In the genomic region with DNA sequence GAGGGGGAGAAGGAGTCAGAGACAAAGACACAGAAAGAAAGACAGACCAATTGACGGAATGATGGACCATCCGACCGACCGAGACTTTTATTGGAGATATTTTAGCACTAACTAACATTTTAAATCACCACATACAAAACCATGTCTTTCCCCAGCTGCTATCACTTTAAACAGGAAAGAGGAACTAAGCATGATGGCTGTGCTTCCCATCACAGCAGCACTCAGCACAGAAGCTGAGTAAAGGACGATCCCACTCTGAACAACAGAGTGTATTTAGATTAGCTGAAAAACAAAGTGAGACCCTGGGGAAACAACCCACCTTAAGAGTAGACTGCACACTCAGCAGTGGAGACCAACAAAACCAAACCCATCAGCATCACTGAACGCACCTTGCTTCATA, we compare ENCODE assay signal across 21 mouse cellular contexts. TPM values are rescaled to one million over a fixed set of nuclear protein-coding genes. Genes with fewer than 3 reads are reported as not detected.
DNase-seq lines count a peak whose midpoint lies in the region; ATAC-seq and TF ChIP-seq lines count a peak whose summit lies in the region.
"Had no signal": no experiment of that assay in that cellular context is flagged by ENCODE, and none has a peak within 500 bp of the region (broad histone marks: within the 10 kb centered on the region; RNA-seq: fewer than 3 reads in every experiment).

No protein-coding gene starts in this region.

- peaks cover 19 to 70% of the 10 kb centered on the region in 2 experiments for H3K36me3 ChIP-seq in CH12.LX (replicated peaks in 1 of 2; ENCODE audit: control insufficient read depth in 1 of 2, insufficient read depth in 1 of 2, low read length in 1 of 2)
- H3K36me3 ChIP-seq in forebrain, postnatal 0 days (ENCODE audit: insufficient read depth) = 0 out of 2 replicates have a peak, but pooled peaks cover 6% of the 10 kb centered on the region
- H3K36me3 ChIP-seq: embryonic facial prominence, embryonic 12.5 days; hindbrain, embryonic 12.5 days had no signal

- H3K4me1 ChIP-seq in CH12.LX (ENCODE audit: control insufficient read depth in 1 of 2, insufficient read depth in 2 of 2) = peaks cover 0 to 19% of the 10 kb centered on the region in 2 experiments; a peak in 2 of 4 replicates
- H3K4me1 ChIP-seq in bone marrow macrophage, adult 2 months (ENCODE audit: control insufficient read depth, insufficient read depth, low read length) = peaks cover 18% of the 10 kb centered on the region
- H3K4me1 ChIP-seq in forebrain, postnatal 0 days (ENCODE audit: insufficient read depth) = no peaks in the 10 kb centered on the region
- H3K4me1 ChIP-seq: embryonic facial prominence, embryonic 12.5 days; forebrain, embryonic 12.5 days; heart, embryonic 13.5 days; hindbrain, embryonic 12.5 days had no signal

- intact Hi-C loops in left cerebral cortex, postnatal 4 days (cut with DNase I) = no loop called here

- dilution Hi-C loops in CH12.LX (cut with MboI; ENCODE audit: extremely low pct_ligation_motif_present, extremely low pct_unique_long_range_greater_than_20kb, low sequenced_read_pairs) = no loop called here

- H3K9me3 ChIP-seq in CH12.LX (replicated peaks; ENCODE audit: low read length) = no peaks in the 10 kb centered on the region
- H3K9me3 ChIP-seq in forebrain, postnatal 0 days (ENCODE audit: low read length) = no peaks in the 10 kb centered on the region
- H3K9me3 ChIP-seq: embryonic facial prominence, embryonic 12.5 days; forebrain, embryonic 12.5 days; heart, embryonic 13.5 days; hindbrain, embryonic 12.5 days had no signal

- 92% methylated on average over 6 of the region's 6 CpGs for WGBS in forebrain, postnatal 0 days

- in situ Hi-C loops in CH12.LX (cut with MboI; ENCODE audit: low pct_ligation_motif_present, low pct_unique_long_range_greater_than_20kb, low sequenced_read_pairs) = no loop called here

- TF ChIP-seq EP300 in CH12.LX (IDR thresholded peaks at IDR 0.05; ENCODE audit: low read length) = no peak

- H3K9ac ChIP-seq in CH12.LX (ENCODE audit: insufficient read depth, low read depth) = no peak overlapping the region
- H3K9ac ChIP-seq in forebrain, postnatal 0 days = no peak overlapping the region
- H3K9ac ChIP-seq: embryonic facial prominence, embryonic 12.5 days; forebrain, embryonic 12.5 days; heart, embryonic 13.5 days; hindbrain, embryonic 12.5 days had no signal

- H3K27ac ChIP-seq in CH12.LX (ENCODE audit: insufficient read depth, low read depth) = no peak overlapping the region
- H3K27ac ChIP-seq in bone marrow macrophage, adult 2 months (ENCODE audit: insufficient read depth, low read depth, low read length) = peak overlapping the region; percentile 57
- H3K27ac ChIP-seq in forebrain, postnatal 0 days (ENCODE audit: low read depth, low read length) = no peak overlapping the region
- H3K27ac ChIP-seq: embryonic facial prominence, embryonic 12.5 days; forebrain, embryonic 12.5 days; heart, embryonic 13.5 days; hindbrain, embryonic 12.5 days had no signal

- TF ChIP-seq CTCF in CH12.LX (conservative IDR thresholded peaks at IDR 0.05 in 1 of 2, IDR thresholded peaks at IDR 0.05 in 1 of 2; ENCODE audit: low read depth in 2 of 2, low read length in 2 of 2) = no peak
- TF ChIP-seq CTCF in bone marrow macrophage, adult 2 months (IDR thresholded peaks at IDR 0.05; ENCODE audit: low read depth, low read length) = no peak
- no peak for TF ChIP-seq CTCF in forebrain, postnatal 0 days (IDR thresholded peaks at IDR 0.05; ENCODE audit: low read depth)

- TF ChIP-seq RAD21 in CH12.LX (IDR thresholded peaks at IDR 0.05; ENCODE audit: low read depth, low read length) = no peak

- no peak for TF ChIP-seq POLR2A in CH12.LX (IDR thresholded peaks at IDR 0.05; ENCODE audit: low read depth, low read length)
- no peak for TF ChIP-seq POLR2A in bone marrow macrophage, adult 2 months (IDR thresholded peaks at IDR 0.05; ENCODE audit: borderline replicate concordance, low read depth, low read length)

- H3K4me3 ChIP-seq in CH12.LX (replicated peaks in 1 of 3; ENCODE audit: low read depth in 2 of 3, low read length in 2 of 3, poor library complexity in 1 of 3) = no peak overlapping the region
- peak overlapping the region; percentile 40 for H3K4me3 ChIP-seq in bone marrow macrophage, adult 2 months (ENCODE audit: insufficient read depth, low read length)
- no peak overlapping the region for H3K4me3 ChIP-seq in forebrain, postnatal 0 days (ENCODE audit: low read depth, low read length)
- H3K4me3 ChIP-seq: embryonic facial prominence, embryonic 12.5 days; forebrain, embryonic 12.5 days; heart, embryonic 13.5 days; hindbrain, embryonic 12.5 days had no signal

- no peaks in the 10 kb centered on the region for H3K27me3 ChIP-seq in CH12.LX (replicated peaks)
- no peaks in the 10 kb centered on the region for H3K27me3 ChIP-seq in forebrain, postnatal 0 days (ENCODE audit: insufficient read depth, low read length)
- H3K27me3 ChIP-seq: embryonic facial prominence, embryonic 12.5 days; forebrain, embryonic 12.5 days; heart, embryonic 13.5 days; hindbrain, embryonic 12.5 days had no signal

- peak; percentile 13 for DNase-seq in CH12.LX (ENCODE audit: extremely low read depth)
- DNase-seq in cerebellum, adult 9-11 months = no peak
- DNase-seq in thymus, postnatal 4 days = no peak
- DNase-seq in forebrain, postnatal 0 days = no peak
- no peak for DNase-seq in left cerebral cortex, postnatal 4 days
- DNase-seq: adrenal gland, adult 8-10 months; cerebellum, adult 11-12 months; cerebellum, postnatal 10 days; gastrocnemius, postnatal 14 days; heart, postnatal 4 days had no signal

- peak; percentile 30; the same call in 1 of the 2 replicates for ATAC-seq in megakaryocyte, adult 5-6 weeks (ENCODE audit: poor library complexity, severe bottlenecking)
- ATAC-seq in forebrain, postnatal 0 days = no peak
- ATAC-seq: forebrain, embryonic 16.5 days; hindbrain, embryonic 16.5 days; inflammation-experienced regulatory T-cells, adult 6 months; intestine, postnatal 0 days had no signal

- no peak overlapping the region for H3K4me2 ChIP-seq in CH12.LX (ENCODE audit: insufficient read depth, low read depth, poor library complexity, severe bottlenecking)
- H3K4me2 ChIP-seq in forebrain, postnatal 0 days (ENCODE audit: low read depth) = no peak overlapping the region
- H3K4me2 ChIP-seq: embryonic facial prominence, embryonic 12.5 days; forebrain, embryonic 12.5 days; heart, embryonic 13.5 days; hindbrain, embryonic 12.5 days had no signal

- peaks cover 22% of the 10 kb centered on the region for H3K79me2 ChIP-seq in CH12.LX (replicated peaks; ENCODE audit: control insufficient read depth, extremely low read depth, insufficient read depth, poor library complexity, severe bottlenecking)

TF ChIP-seq in CH12.LX, 34 proteins besides CTCF, POLR2A, EP300 and RAD21:
- TF ChIP-seq JUN (IDR thresholded peaks at IDR 0.05; ENCODE audit: insufficient read depth, low read depth, low read length) = no peak
- no peak for TF ChIP-seq ZC3H11A (IDR thresholded peaks at IDR 0.05; ENCODE audit: low read depth, low read length)

RNA-seq across cellular contexts. Expression of a gene that starts 41.2 kb away (rescaled TPM):
- total RNA-seq in CH12.LX (2012; rRNA removed) (49.9 and 59.9 TPM in 2 replicates), CH12.LX (2014; rRNA removed) (46.7 and 46.9 TPM in 2 replicates)
- 59.1 and 73.0 TPM in 2 replicates for polyA plus RNA-seq in CH12.LX (2012; ENCODE audit: insufficient read length, low read depth)
- 39.1 and 46.6 TPM in 2 replicates for polyA plus RNA-seq in bone marrow macrophage, adult 2 months (2012; ENCODE audit: insufficient read depth, insufficient read length, missing spikeins)
- total RNA-seq in megakaryocyte, adult 5-6 weeks (2015) = 101 and 107 TPM in 2 replicates
- total RNA-seq in megakaryocyte, adult 5-6 weeks (2017) = 85.2 and 87.7 TPM in 2 replicates
- 27.9 and 35.0 TPM in 2 replicates for total RNA-seq in forebrain, postnatal 0 days (2014; rRNA removed)
- 4.0 and 6.1 TPM in 2 replicates for polyA plus RNA-seq in forebrain, postnatal 0 days (2015; fragmentation: Nextera tagmentation; extraction: Ambion mirVana)
- 10 to 100 TPM; 75.4 to 83.1 TPM for total RNA-seq in left cerebral cortex, postnatal 4 days (2021)

RNA-seq across cellular contexts. Expression of a gene that starts 54.0 kb away (rescaled TPM):
- total RNA-seq in CH12.LX (2012; rRNA removed) (0.17 and 0.25 TPM in 2 replicates), CH12.LX (2014; rRNA removed) (0.09 TPM in 1 of 2 replicates, not detected in the other)
- polyA plus RNA-seq in CH12.LX (2012; ENCODE audit: insufficient read length, low read depth) = 0.11 TPM in 1 of 2 replicates, not detected in the other
- polyA plus RNA-seq in bone marrow macrophage, adult 2 months (2012; ENCODE audit: insufficient read depth, insufficient read length, missing spikeins) = not detected in 2 replicates
- total RNA-seq in megakaryocyte, adult 5-6 weeks (2015) = 0.07 and 0.38 TPM in 2 replicates
- not detected in 2 replicates for total RNA-seq in megakaryocyte, adult 5-6 weeks (2017)
- total RNA-seq in forebrain, postnatal 0 days (2014; rRNA removed) = 0.24 and 0.54 TPM in 2 replicates
- 0.43 and 0.82 TPM in 2 replicates for polyA plus RNA-seq in forebrain, postnatal 0 days (2015; fragmentation: Nextera tagmentation; extraction: Ambion mirVana)
- total RNA-seq in left cerebral cortex, postnatal 4 days (2021) = under 1 TPM; 0.30 to 0.62 TPM
- total RNA-seq: gastrocnemius, adult 18-20 months had no signal
- polyA plus RNA-seq: inflammation-experienced regulatory T-cells, adult 6 months had no signal
